Mouse (Mus musculus): ENCODE data around the gene Kank1. TPM values are rescaled to one million over a fixed set of nuclear protein-coding genes. Genes with fewer than 3 reads are reported as not detected.

Gene Kank1
- polyA plus RNA-seq, 1 experiment from 2014 or later: 81.5 TPM

DNA sequence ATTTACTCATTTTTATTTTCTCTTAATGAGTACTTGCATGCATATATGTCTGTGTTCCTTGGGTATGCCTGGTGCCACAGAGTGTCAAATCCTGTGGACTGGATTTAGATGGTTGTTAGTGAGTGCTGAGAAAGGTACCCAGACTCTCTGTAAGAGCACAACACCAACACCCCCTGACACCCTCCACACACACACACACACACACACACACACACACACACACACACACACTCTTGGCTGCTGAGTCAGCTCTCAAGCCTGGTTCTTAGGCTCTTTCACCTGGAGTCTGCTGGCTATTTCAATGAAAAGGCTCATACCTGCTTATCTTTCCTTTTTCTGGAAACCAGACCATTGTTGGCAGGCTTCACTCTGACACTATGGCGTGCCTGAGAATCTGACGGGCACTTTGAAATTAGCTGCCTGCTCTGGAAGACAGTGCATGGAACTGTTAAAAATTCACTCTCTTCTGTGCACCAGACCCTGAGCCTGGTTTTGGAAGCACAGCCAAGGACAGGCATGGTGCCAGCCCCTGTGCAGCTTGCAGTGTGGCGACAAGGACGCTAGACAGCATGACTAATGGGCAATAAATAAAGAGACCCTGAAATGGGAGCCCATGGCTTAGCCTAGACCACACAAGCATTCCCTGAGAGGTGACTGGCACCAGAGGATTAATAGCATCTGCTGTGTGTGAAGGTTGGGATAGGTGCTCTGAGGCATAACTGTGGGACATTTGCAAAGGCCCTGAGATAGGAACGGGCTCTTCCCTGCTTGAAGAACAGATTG is 49.2 kb downstream of the Kank1 start:
- no peaks in the 10 kb centered on the region for H3K9me3 ChIP-seq (replicated peaks)
- peaks cover 9% of the 10 kb centered on the region; the same call in 1 of the 2 replicates for H3K27me3 ChIP-seq (replicated peaks)
- H3K36me3 ChIP-seq: peaks cover 4% of the 10 kb centered on the region; the same call in 1 of the 2 replicates
- 37% methylated on average over 5 of the region's 5 CpGs for WGBS
- no peak overlapping the region for H3K9ac ChIP-seq
- no peak overlapping the region for H3K27ac ChIP-seq (ENCODE audit: poor library complexity, severe bottlenecking)
- no peak overlapping the region for H3K4me3 ChIP-seq
- no peak for ATAC-seq (ENCODE audit: insufficient number of reproducible peaks, low FRiP score)
- H3K4me1 ChIP-seq (replicated peaks): peaks cover 14% of the 10 kb centered on the region
- H3K4me2 ChIP-seq: no peak overlapping the region

GRCm38 (mm10) chr19:25290991-25291520 is 54.3 kb downstream of the Kank1 start:
- no peak for ATAC-seq (ENCODE audit: insufficient number of reproducible peaks, low FRiP score)
- H3K4me3 ChIP-seq: no peak overlapping the region
- 88% methylated on average over 5 of the region's 5 CpGs for WGBS
- peaks cover 9% of the 10 kb centered on the region; the same call in 1 of the 2 replicates for H3K27me3 ChIP-seq (replicated peaks)
- H3K9me3 ChIP-seq (replicated peaks): no peaks in the 10 kb centered on the region
- no peak overlapping the region for H3K27ac ChIP-seq (ENCODE audit: poor library complexity, severe bottlenecking)
- H3K9ac ChIP-seq: no peak overlapping the region
- H3K36me3 ChIP-seq: no peaks in the 10 kb centered on the region
- no peak overlapping the region for H3K4me2 ChIP-seq
- peaks cover 11% of the 10 kb centered on the region for H3K4me1 ChIP-seq (replicated peaks)

GRCm38 (mm10) chr19:25295207-25295606 is 58.4 kb downstream of the Kank1 start:
- Histone ChIP-seq H3K4me2 (no peak overlapping the region), H3K27ac (ENCODE audit: poor library complexity, severe bottlenecking) (no peak overlapping the region), H3K36me3 (no peaks in the 10 kb centered on the region), H3K4me1 (replicated peaks) (peaks cover 15% of the 10 kb centered on the region), H3K9me3 (replicated peaks) (no peaks in the 10 kb centered on the region), H3K9ac (no peak overlapping the region), H3K4me3 (no peak overlapping the region), H3K27me3 (replicated peaks) (peaks cover 4% of the 10 kb centered on the region)
- 60% methylated on average over 4 of the region's 4 CpGs for WGBS
- no peak for ATAC-seq (ENCODE audit: insufficient number of reproducible peaks, low FRiP score)

- Histone ChIP-seq H3K27me3 (replicated peaks) (peaks cover 7% of the 10 kb centered on the region; the same call in 1 of the 2 replicates), H3K4me2 (no peak overlapping the region), H3K9ac (no peak overlapping the region), H3K9me3 (replicated peaks) (no peaks in the 10 kb centered on the region), H3K36me3 (no peaks in the 10 kb centered on the region), H3K4me3 (no peak overlapping the region), H3K4me1 (replicated peaks) (peaks cover 15% of the 10 kb centered on the region), H3K27ac (ENCODE audit: poor library complexity, severe bottlenecking) (no peak overlapping the region)
- WGBS: 72% methylated on average over 5 of the region's 5 CpGs
- no peak for ATAC-seq (ENCODE audit: insufficient number of reproducible peaks, low FRiP score)
Observed at GRCm38 (mm10) chr19:25297269-25297668, 60.5 kb downstream of the Kank1 start.

GRCm38 (mm10) chr19:25299852-25300670 is 63.3 kb downstream of the Kank1 start:
- peaks cover 7% of the 10 kb centered on the region; the same call in 1 of the 2 replicates for H3K27me3 ChIP-seq (replicated peaks)
- H3K4me3 ChIP-seq: no peak overlapping the region
- H3K9me3 ChIP-seq (replicated peaks): no peaks in the 10 kb centered on the region
- no peak for ATAC-seq (ENCODE audit: insufficient number of reproducible peaks, low FRiP score)
- H3K9ac ChIP-seq: no peak overlapping the region
- no peak overlapping the region for H3K27ac ChIP-seq (ENCODE audit: poor library complexity, severe bottlenecking)
- 86% methylated on average over 14 of the region's 14 CpGs for WGBS
- H3K36me3 ChIP-seq: no peaks in the 10 kb centered on the region
- H3K4me1 ChIP-seq (replicated peaks): peaks cover 13% of the 10 kb centered on the region
- no peak overlapping the region for H3K4me2 ChIP-seq

DNA sequence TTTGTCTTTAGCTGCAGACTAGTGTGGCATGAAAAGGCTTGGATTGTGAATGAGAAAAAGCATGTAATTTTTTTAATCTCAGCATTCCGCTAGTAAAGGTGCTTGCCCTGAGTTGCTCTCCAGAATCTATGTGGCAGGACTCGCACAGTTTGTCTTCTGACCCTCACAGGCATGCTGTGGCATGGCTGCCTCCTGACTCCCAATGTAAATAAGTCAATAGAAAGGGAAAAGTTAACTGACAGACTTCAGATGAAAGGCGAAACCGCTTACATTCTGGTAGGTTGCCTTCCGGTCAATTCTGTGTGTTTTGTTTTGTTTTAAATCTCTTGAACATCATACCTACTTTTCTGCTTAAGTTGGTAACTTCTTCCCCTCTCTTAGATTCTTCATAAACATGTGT is 64.4 kb downstream of the Kank1 start:
- no peak overlapping the region for H3K4me3 ChIP-seq
- peaks cover 10% of the 10 kb centered on the region; the same call in 1 of the 2 replicates for H3K4me1 ChIP-seq (replicated peaks)
- peaks cover 7% of the 10 kb centered on the region; the same call in 1 of the 2 replicates for H3K27me3 ChIP-seq (replicated peaks)
- H3K36me3 ChIP-seq: no peaks in the 10 kb centered on the region
- no peak overlapping the region for H3K9ac ChIP-seq
- ATAC-seq (ENCODE audit: insufficient number of reproducible peaks, low FRiP score): no peak
- H3K27ac ChIP-seq (ENCODE audit: poor library complexity, severe bottlenecking): no peak overlapping the region
- WGBS: 82% methylated on average over 5 of the region's 5 CpGs
- H3K9me3 ChIP-seq (replicated peaks): peaks cover 1% of the 10 kb centered on the region; the same call in 1 of the 2 replicates
- H3K4me2 ChIP-seq: no peak overlapping the region

DNA sequence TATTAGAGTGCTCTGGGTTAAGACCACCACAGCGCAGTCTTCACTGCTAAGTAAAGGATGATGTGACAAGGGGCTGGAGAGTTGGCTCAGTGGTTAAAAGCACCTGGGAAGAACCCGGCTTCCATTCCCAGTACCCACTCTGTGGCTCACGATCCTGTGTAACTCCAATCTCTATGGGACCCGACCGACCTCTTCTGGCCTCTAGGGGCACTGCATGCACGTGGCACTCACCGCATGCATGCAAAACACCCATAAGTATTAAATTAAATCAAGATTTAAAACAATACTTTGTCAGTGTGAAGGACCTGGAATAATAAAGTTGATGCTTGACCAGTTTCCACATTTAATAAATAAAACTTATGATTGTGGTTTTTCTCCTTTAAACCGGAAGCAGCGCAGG is 69.5 kb downstream of the Kank1 start:
- Histone ChIP-seq H3K4me3 (no peak overlapping the region), H3K36me3 (no peaks in the 10 kb centered on the region), H3K27ac (ENCODE audit: poor library complexity, severe bottlenecking) (no peak overlapping the region), H3K9ac (no peak overlapping the region), H3K9me3 (replicated peaks) (peaks cover 3% of the 10 kb centered on the region; the same call in 1 of the 2 replicates), H3K4me1 (replicated peaks) (peaks cover 42% of the 10 kb centered on the region), H3K4me2 (no peak overlapping the region), H3K27me3 (replicated peaks) (peaks cover 8% of the 10 kb centered on the region; the same call in 1 of the 2 replicates)
- ATAC-seq (ENCODE audit: insufficient number of reproducible peaks, low FRiP score): no peak
- 55% methylated on average over 9 of the region's 9 CpGs for WGBS

GRCm38 (mm10) chr19:25308156-25308555 is 71.4 kb downstream of the Kank1 start:
- 29% methylated on average over 2 of the region's 2 CpGs for WGBS
- H3K4me2 ChIP-seq: peak overlapping the region; percentile 58
- H3K27ac ChIP-seq (ENCODE audit: poor library complexity, severe bottlenecking): peak overlapping the region; percentile 60
- H3K4me3 ChIP-seq: no peak overlapping the region
- peaks cover 8% of the 10 kb centered on the region; the same call in 1 of the 2 replicates for H3K27me3 ChIP-seq (replicated peaks)
- ATAC-seq (ENCODE audit: insufficient number of reproducible peaks, low FRiP score): 0 out of 2 replicates have a peak, but pooled peaks have one; percentile 25
- no peaks in the 10 kb centered on the region for H3K36me3 ChIP-seq
- peaks cover 3% of the 10 kb centered on the region; the same call in 1 of the 2 replicates for H3K9me3 ChIP-seq (replicated peaks)
- peaks cover 61% of the 10 kb centered on the region for H3K4me1 ChIP-seq (replicated peaks)
- H3K9ac ChIP-seq: no peak overlapping the region

DNA sequence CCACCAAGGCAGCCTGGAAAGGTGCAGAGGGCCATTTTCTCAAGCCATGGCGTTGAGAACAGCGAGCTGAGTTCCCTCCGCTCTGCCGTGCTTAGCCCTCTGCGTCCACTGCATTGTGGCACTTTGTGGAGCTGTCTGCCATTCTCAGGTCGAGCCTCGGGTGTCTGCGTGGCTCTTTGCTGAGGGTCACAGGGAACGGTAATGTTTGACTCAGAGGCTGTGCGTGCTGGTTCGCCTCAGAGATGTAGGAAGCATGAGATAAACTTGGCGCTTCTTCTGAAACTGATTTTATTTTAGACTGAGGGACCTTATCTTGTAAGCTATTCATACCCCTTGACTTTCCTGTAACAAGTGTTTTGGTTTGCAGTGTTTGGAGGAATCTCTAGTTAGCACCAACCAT is 72.0 kb downstream of the Kank1 start:
- WGBS: 5% methylated on average over 12 of the region's 12 CpGs
- Histone ChIP-seq H3K27ac (ENCODE audit: poor library complexity, severe bottlenecking) (peak overlapping the region; percentile 60), H3K4me2 (peak overlapping the region; percentile 58), H3K27me3 (replicated peaks) (peaks cover 11% of the 10 kb centered on the region), H3K36me3 (no peaks in the 10 kb centered on the region), H3K4me3 (0 out of 2 replicates have a peak overlapping the region, but pooled peaks have one; percentile 20), H3K4me1 (replicated peaks) (peaks cover 66% of the 10 kb centered on the region), H3K9ac (peak overlapping the region; percentile 43; the same call in 1 of the 2 replicates), H3K9me3 (replicated peaks) (peaks cover 3% of the 10 kb centered on the region; the same call in 1 of the 2 replicates)
- ATAC-seq (ENCODE audit: insufficient number of reproducible peaks, low FRiP score): no peak

- H3K27me3 ChIP-seq (replicated peaks): peaks cover 12% of the 10 kb centered on the region
- no peaks in the 10 kb centered on the region for H3K36me3 ChIP-seq
- H3K27ac ChIP-seq (ENCODE audit: poor library complexity, severe bottlenecking): no peak overlapping the region; the same call in 1 of the 2 replicates
- H3K4me1 ChIP-seq (replicated peaks): peaks cover 73% of the 10 kb centered on the region
- no peak for ATAC-seq (ENCODE audit: insufficient number of reproducible peaks, low FRiP score)
- 73% methylated on average over 5 of the region's 5 CpGs for WGBS
- H3K4me2 ChIP-seq: 0 out of 2 replicates have a peak overlapping the region, but pooled peaks have one; percentile 40
- H3K9ac ChIP-seq: no peak overlapping the region
- H3K9me3 ChIP-seq (replicated peaks): peaks cover 3% of the 10 kb centered on the region; the same call in 1 of the 2 replicates
- no peak overlapping the region for H3K4me3 ChIP-seq
Observed at GRCm38 (mm10) chr19:25310989-25311388, 74.2 kb downstream of the Kank1 start.
